Mouse (Mus musculus): ENCODE data around the gene Dpp10.

The Dpp10 gene

DNA sequence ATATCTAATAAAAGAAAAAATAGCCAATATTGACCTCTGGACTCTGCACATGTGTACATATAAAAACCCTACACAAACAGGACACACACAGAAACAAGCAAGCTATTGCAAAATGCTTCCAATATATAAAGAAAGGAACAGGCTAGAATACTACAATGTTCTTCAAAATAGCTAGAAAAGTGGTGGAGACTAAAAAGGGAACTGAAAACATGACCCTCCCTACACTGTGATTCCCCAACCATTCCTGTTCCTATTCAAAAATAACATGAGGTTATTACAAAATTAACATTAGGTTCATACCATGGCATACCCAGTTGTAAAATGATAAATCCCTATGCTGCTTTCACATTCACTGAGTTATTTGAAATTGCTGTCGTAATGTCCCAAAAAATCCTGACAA, 125.8 kb downstream of the Dpp10 start:
- no peak for DNase-seq (ENCODE audit: low read depth, low spot score)

- DNase-seq (ENCODE audit: low read depth, low spot score) = no peak
Measured at GRCm38 (mm10) chr1:123902628-123903027, 142.7 kb downstream of the Dpp10 start.

GRCm38 (mm10) chr1:123901218-123901617, 144.1 kb downstream of the Dpp10 start:
- no peak for DNase-seq (ENCODE audit: low read depth, low spot score)

GRCm38 (mm10) chr1:123887243-123887642, 158.1 kb downstream of the Dpp10 start:
- DNase-seq (ENCODE audit: low read depth, low spot score) = no peak

GRCm38 (mm10) chr1:123846881-123847280, 198.5 kb downstream of the Dpp10 start:
- DNase-seq (ENCODE audit: low read depth, low spot score) = no peak

- DNase-seq (ENCODE audit: low read depth, low spot score) = no peak
Measured at GRCm38 (mm10) chr1:123801206-123801605, 244.2 kb downstream of the Dpp10 start.

GRCm38 (mm10) chr1:123765511-123765910, 279.8 kb downstream of the Dpp10 start:
- DNase-seq (ENCODE audit: low read depth, low spot score) = no peak

DNA sequence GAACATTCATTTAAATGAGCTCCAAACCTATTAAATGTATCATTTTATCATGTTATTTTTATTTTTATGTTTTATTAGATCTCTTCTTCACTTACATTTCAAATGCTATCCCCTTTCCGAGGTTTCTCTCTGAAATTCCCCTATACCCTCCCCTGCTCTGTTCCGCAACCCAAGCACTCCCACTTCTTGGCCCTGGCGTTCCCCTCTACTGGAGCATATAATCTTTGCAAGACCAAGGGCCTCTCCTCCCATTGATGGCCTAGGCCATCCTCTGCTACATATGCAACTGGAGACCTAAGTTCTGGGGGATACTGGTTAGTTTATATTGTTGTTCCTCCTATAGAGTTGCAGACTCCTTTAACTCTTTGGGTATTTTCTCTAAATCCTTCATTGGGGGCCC, 283.1 kb downstream of the Dpp10 start:
- DNase-seq (ENCODE audit: low read depth, low spot score) = no peak

- no peak for DNase-seq (ENCODE audit: low read depth, low spot score)
Measured at GRCm38 (mm10) chr1:123756055-123756454, 289.3 kb downstream of the Dpp10 start.

DNA sequence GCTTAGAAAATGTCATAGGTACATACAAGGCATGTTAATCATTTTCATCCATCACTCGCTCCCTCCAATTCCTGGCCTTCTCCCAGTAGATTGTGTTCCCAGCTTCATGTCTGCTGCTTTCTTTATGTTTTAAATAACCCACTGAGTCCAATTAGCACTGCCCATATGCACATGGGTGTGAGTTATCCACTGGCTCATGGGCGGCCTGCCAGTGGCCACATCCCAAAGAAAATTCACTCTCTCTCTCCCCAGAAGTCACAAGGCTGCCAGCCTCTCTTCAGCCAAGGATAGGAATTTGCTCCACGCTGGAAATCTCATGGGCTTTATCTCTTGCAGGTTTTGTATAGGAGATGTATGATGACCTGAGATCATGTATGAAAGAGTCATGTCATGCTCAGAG, 338.1 kb downstream of the Dpp10 start:
- DNase-seq (ENCODE audit: low read depth, low spot score) = no peak

GRCm38 (mm10) chr1:123658409-123658808, 386.9 kb downstream of the Dpp10 start:
- no peak for DNase-seq (ENCODE audit: low read depth, low spot score)

GRCm38 (mm10) chr1:123656607-123657006, 388.8 kb downstream of the Dpp10 start:
- no peak for DNase-seq (ENCODE audit: low read depth, low spot score)

DNA sequence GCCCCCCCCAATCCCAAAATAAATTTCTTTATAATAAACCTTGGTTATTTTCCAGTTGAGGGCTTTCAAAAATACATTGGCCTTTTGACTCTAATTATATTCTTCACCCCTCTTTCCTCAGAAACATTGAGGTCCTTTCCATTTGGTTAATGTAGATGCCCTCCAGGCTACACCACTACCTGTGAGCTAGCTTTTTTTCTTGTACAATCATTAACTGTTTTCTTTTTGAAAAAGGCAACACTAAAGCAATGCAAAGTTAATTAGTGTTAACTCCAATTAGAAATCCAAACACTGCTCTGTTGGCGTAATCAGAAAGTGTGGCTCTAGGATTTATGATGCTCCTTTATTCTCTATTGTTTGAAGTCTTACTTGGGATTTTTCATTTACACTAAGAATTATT, 407.5 kb downstream of the Dpp10 start:
- DNase-seq (ENCODE audit: low read depth, low spot score) = no peak

DNA sequence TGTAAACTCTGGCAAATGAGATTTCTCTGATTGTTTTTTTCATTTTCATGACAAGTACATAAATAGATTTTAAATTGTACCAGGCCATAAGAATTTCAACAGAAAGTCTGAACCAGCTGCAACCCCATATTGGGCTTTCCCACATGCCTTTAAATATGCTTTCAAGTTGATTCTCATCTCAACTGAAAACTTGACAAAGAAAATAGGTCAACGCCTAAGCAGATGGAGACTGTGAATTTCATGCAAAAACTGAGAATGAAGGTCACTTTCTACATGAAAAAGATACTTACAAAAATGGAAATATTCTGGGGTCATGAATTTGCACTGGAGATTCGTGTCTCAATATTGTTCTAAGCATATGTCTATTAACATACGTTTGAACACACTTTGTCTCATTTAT, 417.1 kb downstream of the Dpp10 start:
- DNase-seq (ENCODE audit: low read depth, low spot score) = no peak

GRCm38 (mm10) chr1:123584857-123585256, 460.5 kb downstream of the Dpp10 start:
- no peak for DNase-seq (ENCODE audit: low read depth, low spot score)

DNA sequence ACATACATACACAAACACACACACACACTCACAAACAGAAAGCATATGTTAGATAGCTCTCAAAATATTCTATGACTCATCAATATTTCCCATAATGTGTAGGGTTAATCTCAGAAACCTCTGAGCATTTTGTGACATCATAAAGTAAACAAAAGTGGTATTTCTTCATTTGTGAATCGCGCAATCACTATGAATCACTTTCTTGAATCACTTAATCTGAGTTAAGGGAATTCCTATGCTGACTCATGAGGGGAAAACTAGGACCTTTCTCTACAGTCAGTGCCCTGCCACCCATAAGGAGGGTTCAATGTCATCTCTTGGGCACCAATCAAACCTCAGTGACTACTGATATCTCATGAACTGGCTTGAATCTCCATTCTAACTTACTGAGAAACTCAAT, 465.2 kb downstream of the Dpp10 start:
- no peak for DNase-seq (ENCODE audit: low read depth, low spot score)

- no peak for DNase-seq (ENCODE audit: low read depth, low spot score)
Measured at GRCm38 (mm10) chr1:123573713-123574112, 471.6 kb downstream of the Dpp10 start.

DNA sequence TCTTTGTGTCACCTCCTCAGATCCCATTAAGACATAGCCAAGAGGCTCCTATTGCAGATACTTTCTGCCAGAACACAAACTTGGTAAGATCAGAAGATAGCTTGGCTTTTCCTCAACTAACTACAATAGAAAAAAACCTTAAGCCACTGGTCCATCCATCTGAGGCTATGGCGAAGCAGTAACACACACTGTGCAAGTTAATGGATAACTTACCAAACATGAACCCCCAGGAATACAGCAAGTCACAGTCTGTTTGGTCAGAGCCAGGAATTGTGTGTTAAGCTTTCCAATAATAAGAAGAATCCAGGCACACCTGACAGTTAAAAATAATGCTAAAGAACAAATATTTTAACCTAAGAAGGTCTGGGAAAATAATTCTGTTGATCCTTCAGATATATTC, 502.9 kb downstream of the Dpp10 start:
- no peak for DNase-seq (ENCODE audit: low read depth, low spot score)

DNA sequence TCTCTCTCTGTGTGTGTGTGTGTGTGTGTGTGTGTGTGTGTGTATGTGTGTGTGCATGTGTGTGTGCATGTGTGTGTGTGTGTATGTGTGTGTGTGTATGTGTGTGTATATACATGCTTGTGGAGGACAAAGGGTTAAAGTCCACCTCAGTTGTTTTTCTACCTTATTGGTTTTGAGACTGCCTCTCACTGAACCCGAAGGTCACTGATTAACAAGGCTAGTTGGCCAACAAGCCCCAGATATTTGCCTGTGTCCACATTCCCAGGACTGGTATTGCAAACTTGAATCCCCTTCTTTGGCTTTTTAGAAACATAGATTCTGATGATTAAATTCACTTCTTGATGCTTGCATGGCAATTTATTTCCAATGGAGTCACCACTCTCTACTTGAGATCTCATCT, 577.6 kb downstream of the Dpp10 start:
- DNase-seq (ENCODE audit: low read depth, low spot score) = no peak

DNA sequence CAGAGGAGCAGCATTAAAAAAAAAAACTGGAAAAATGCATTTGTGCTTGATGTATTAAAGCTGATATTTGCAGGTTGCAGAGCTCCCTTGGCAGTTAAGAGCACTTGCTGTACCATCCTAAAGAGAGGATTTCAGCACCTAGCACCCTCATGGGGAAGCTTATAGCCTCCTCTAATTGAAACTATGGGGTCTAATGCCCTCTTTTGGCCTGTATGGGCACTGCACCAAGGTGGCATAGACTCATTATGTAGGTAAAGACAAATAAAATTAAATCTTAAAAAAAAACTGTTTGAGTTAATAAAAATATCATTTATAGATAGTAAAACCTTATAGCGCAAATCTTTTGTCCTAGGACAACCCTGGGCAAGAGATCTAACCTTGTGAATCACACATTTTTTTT, 631.2 kb downstream of the Dpp10 start:
- DNase-seq (ENCODE audit: low read depth, low spot score) = no peak

- no peak for DNase-seq (ENCODE audit: low read depth, low spot score)
Measured at GRCm38 (mm10) chr1:123351300-123351699, 694.1 kb downstream of the Dpp10 start.

DNA sequence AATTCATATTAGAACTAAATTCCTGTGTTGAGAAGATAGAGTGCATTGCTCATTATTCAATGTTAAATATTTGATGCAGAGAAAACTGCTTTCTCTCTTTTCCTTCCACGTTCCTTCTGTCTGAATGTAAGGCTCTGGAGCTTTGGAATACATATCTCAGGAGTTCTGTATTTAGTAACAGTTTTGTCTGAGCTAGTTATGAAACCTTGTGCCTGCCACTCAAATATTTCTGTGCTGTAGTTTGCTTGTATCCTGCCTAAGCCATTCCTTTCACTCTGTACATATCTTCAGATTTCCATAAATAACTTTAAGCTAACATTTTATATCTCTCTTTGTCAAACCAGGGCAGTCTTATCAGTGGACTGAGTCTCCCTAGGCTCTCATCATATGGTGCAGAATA, 707.5 kb downstream of the Dpp10 start:
- DNase-seq (ENCODE audit: low read depth, low spot score) = no peak

DNA sequence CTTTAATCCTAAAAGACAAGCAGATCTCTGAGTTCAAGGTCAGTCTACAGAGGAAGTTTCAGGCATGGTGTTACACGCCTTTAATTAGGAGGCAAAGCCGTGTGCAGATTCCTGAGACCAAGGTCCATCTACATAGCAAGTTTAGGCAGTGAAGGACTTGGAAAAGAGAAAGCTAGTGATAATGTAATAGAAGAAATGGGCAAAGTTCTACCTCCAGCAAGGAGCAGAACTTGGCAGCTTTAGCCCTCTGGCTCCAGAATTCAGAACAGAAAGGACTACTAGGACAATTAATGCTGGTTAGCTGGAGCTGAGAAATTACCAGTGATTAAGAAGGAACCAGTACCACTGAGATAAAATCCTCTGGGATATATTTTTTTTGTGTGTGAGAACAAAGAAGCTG, 728.5 kb downstream of the Dpp10 start:
- no peak for DNase-seq (ENCODE audit: low read depth, low spot score)
